Mouse (Mus musculus) heart, adult 2 months (tissue): ENCODE data around the gene Vrk2.

ENCODE experiments used
- CTCF ChIP-seq: fragments of 200-600 bp; IDR thresholded peaks from 2 replicates; pipeline ENCODE4 v1.8.1; 2022; ENCODE audit warnings: antibody characterized with exemption, mild to moderate bottlenecking, moderate library complexity
- POLR2A ChIP-seq: fragments of 200-500 bp; IDR thresholded peaks from 2 replicates; pipeline ENCODE4 v1.6.1; 2011; ENCODE audit warnings: mild to moderate bottlenecking, low read depth, low read length, control low read depth; ENCODE audit not compliant: insufficient read depth

DNA sequence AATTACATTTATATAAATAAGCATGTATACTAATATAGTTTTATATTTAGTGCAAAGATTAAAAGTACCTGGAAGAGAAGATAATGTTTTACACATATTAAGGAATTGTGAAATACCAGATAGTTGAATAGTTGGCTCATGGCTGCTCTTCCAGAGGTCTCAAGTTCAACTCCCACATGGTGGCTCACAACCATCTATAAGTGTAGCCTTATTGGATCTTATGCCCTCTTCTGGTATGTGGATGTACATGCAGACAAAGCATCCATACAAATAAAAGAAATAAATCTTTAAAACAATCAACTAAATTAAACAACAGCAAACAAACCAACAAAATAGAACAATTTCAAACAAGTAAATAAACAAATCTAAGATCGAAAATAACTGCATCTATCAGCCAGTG lies 48.3 kb upstream of the Vrk2 start:
- TF ChIP-seq CTCF = no peak
- TF ChIP-seq POLR2A = no peak
